Mouse (Mus musculus) frontal cortex, adult 2 months (tissue): Measurements from ENCODE around the gene Pask. TPM values are rescaled to one million over a fixed set of nuclear protein-coding genes. Genes with fewer than 3 reads are reported as not detected.
"Not testable (repeated sequence)": the region's sequence is repeated elsewhere in the genome, so short reads cannot be mapped to it uniquely, and the experiment has no call there.

ENCODE experiments used
- DNase-seq, 2 experiments: peaks; one replicate each; pipeline ENCODE4 v3.0.0; 2022; ENCODE audit warnings: low spot score in 1 of 2; ENCODE audit errors: extremely low spot score in 1 of 2
- polyA plus RNA-seq: library from polyadenylated mRNA; depleted of rRNA; stranded (reverse); fragments of >200 nt; gene quantifications from 2 replicates; pipeline ENCODE4 v1.2.3, GENCODE M21; 2012; rRNA removed

The Pask gene
- polyA plus RNA-seq, result 4.2 and 7.1 TPM in 2 replicates

GRCm38 (mm10) chr1:93342648-93343503 lies at the start of gene Pask, which contains the start of gene Ppp1r7:
Gene Pask (minus strand): TSS chr1:93343482.
Gene Ppp1r7 (plus strand): TSS chr1:93342854.
- DNase-seq, result peak; percentile 93 to 96

- no peak for DNase-seq
Measured at GRCm38 (mm10) chr1:93388906-93389305, 45.6 kb upstream of the Pask start.

- no peak for DNase-seq
Measured at GRCm38 (mm10) chr1:93387198-93387597, 43.9 kb upstream of the Pask start.

- no peak for DNase-seq
Measured at GRCm38 (mm10) chr1:93379117-93379516, 35.8 kb upstream of the Pask start.

- no peak for DNase-seq
Measured at GRCm38 (mm10) chr1:93377307-93377706, 34.0 kb upstream of the Pask start.

GRCm38 (mm10) chr1:93373665-93374064 lies 30.4 kb upstream of the Pask start, which contains the start of gene Ano7:
Gene Ano7 (plus strand): TSS chr1:93373930.
- DNase-seq, result no peak

- no peak for DNase-seq
Measured at GRCm38 (mm10) chr1:93365641-93366040, 22.4 kb upstream of the Pask start.

GRCm38 (mm10) chr1:93362661-93363060 lies 19.4 kb upstream of the Pask start:
- DNase-seq, result peak in 1 of 2 experiments; percentile 20

- peak in 1 of 2 experiments; percentile 58 for DNase-seq
Measured at GRCm38 (mm10) chr1:93352724-93353123, 9.4 kb upstream of the Pask start.

GRCm38 (mm10) chr1:93349701-93350100 lies 6.4 kb upstream of the Pask start:
- peak in 1 of 2 experiments; percentile 25 for DNase-seq

GRCm38 (mm10) chr1:93347176-93347575 lies 3.9 kb upstream of the Pask start:
- peak in 1 of 2 experiments; percentile 25 for DNase-seq

- DNase-seq, result peak; percentile 93 to 98
Measured at GRCm38 (mm10) chr1:93343504-93344047, 294 bp upstream of the Pask start.

- DNase-seq, result no peak
Measured at GRCm38 (mm10) chr1:93334621-93335020, 8.7 kb downstream of the Pask start.

GRCm38 (mm10) chr1:93326446-93326845 lies 16.8 kb downstream of the Pask start:
- DNase-seq, result no peak

- DNase-seq, result no peak
Measured at GRCm38 (mm10) chr1:93323973-93324372, 19.3 kb downstream of the Pask start.

- peak; percentile 38 to 87 for DNase-seq
Measured at GRCm38 (mm10) chr1:93305581-93306337, 37.5 kb downstream of the Pask start, which contains the start of gene Mterf4. Gene Mterf4 (minus strand): TSS chr1:93305915.

- DNase-seq, result no peak
Measured at GRCm38 (mm10) chr1:93300578-93300977, 42.7 kb downstream of the Pask start.

- no peak for DNase-seq
Measured at GRCm38 (mm10) chr1:93299791-93300190, 43.5 kb downstream of the Pask start.

GRCm38 (mm10) chr1:93294491-93294890 lies 48.8 kb downstream of the Pask start:
- DNase-seq, result not testable (repeated sequence)

- DNase-seq, result no peak
Measured at GRCm38 (mm10) chr1:93292006-93292405, 51.3 kb downstream of the Pask start.

GRCm38 (mm10) chr1:93291591-93291990 lies 51.7 kb downstream of the Pask start:
- no peak for DNase-seq
